Mouse (Mus musculus) bone marrow macrophage, adult 2 months (primary cell): ENCODE measurements around the gene Pip4p1. TPM values are rescaled to one million over a fixed set of nuclear protein-coding genes. Genes with fewer than 3 reads are reported as not detected.
"Not testable (repeated sequence)": the region's sequence is repeated elsewhere in the genome, so short reads cannot be mapped to it uniquely, and the experiment has no call there.

Source experiments
- H3K27ac ChIP-seq: 2 replicates; pipeline ENCODE4 v1.5.1; 2012; ENCODE audit warnings: low read depth, low read length; ENCODE audit not compliant: insufficient read depth
- H3K4me1 ChIP-seq: 2 replicates; pipeline ENCODE4 v1.6.1; 2012; ENCODE audit warnings: low read length; ENCODE audit not compliant: control insufficient read depth, insufficient read depth
- H3K4me3 ChIP-seq: 2 replicates; pipeline ENCODE4 v1.5.1; 2012; ENCODE audit warnings: mild to moderate bottlenecking, low read length, moderate library complexity; ENCODE audit not compliant: insufficient read depth
- CTCF ChIP-seq: IDR thresholded peaks from 2 replicates; pipeline ENCODE4 v1.5.1; 2012; ENCODE audit warnings: low read depth, mild to moderate bottlenecking, low read length, moderate library complexity
- POLR2A ChIP-seq: IDR thresholded peaks from 2 replicates; pipeline ENCODE4 v1.6.1; 2012; ENCODE audit warnings: mild to moderate bottlenecking, low read depth, low read length, borderline replicate concordance
- polyA plus RNA-seq: library from polyadenylated mRNA; stranded (reverse); fragments of >200 nt; gene quantifications from 2 replicates; pipeline ENCODE4 v1.2.4, GENCODE M21; 2012; ENCODE audit not compliant: missing spikeins, insufficient read depth, insufficient read length

Pip4p1 gene
- polyA plus RNA-seq, 1 experiment: 131 TPM

GRCm38 (mm10) chr14:50968216-50968980 is 37.7 kb upstream of the Pip4p1 start:
- Histone ChIP-seq H3K4me1 (peaks cover 26% of the 10 kb centered on the region), H3K4me3 (no peak overlapping the region), H3K27ac (no peak overlapping the region)
- TF ChIP-seq POLR2A (no peak), CTCF (no peak)

GRCm38 (mm10) chr14:50958289-50958995 is 27.8 kb upstream of the Pip4p1 start:
- not testable (repeated sequence) for H3K27ac ChIP-seq, H3K4me3 ChIP-seq, H3K4me1 ChIP-seq

GRCm38 (mm10) chr14:50957146-50957545 is 26.5 kb upstream of the Pip4p1 start:
- not testable (repeated sequence) for H3K4me3 ChIP-seq, H3K27ac ChIP-seq, H3K4me1 ChIP-seq

- H3K27ac ChIP-seq, H3K4me1 ChIP-seq, H3K4me3 ChIP-seq: not testable (repeated sequence)
Observed at GRCm38 (mm10) chr14:50956724-50957123, 26.1 kb upstream of the Pip4p1 start.

- not testable (repeated sequence) for H3K27ac ChIP-seq, H3K4me3 ChIP-seq
Observed at GRCm38 (mm10) chr14:50955942-50956508, 25.4 kb upstream of the Pip4p1 start, which contains the start of gene Pnp2. TSS of gene Pnp2 (plus strand) at chr14:50955992.

GRCm38 (mm10) chr14:50955487-50955886 is 24.8 kb upstream of the Pip4p1 start:
- TF ChIP-seq CTCF (no peak), POLR2A (no peak)
- Histone ChIP-seq H3K27ac (no peak overlapping the region; the same call in 1 of the 2 replicates), H3K4me3 (no peak overlapping the region), H3K4me1 (peaks cover 5% of the 10 kb centered on the region)

More at GRCm38 (mm10) chr14:50955942-50956508, 25.4 kb upstream of the Pip4p1 start, which contains the start of gene Pnp2:
- H3K4me1 ChIP-seq: not testable (repeated sequence)

GRCm38 (mm10) chr14:50945526-50945925 is 14.9 kb upstream of the Pip4p1 start:
- Histone ChIP-seq H3K27ac (0 out of 2 replicates have a peak overlapping the region, but pooled peaks have one; percentile 6), H3K4me3 (peak overlapping the region; percentile 88)

GRCm38 (mm10) chr14:50945081-50945480 is 14.4 kb upstream of the Pip4p1 start:
- H3K27ac ChIP-seq: peak overlapping the region; percentile 97

More at GRCm38 (mm10) chr14:50945526-50945925, 14.9 kb upstream of the Pip4p1 start:
- H3K4me1 ChIP-seq: not testable (repeated sequence)

GRCm38 (mm10) chr14:50944668-50945033 is 14.0 kb upstream of the Pip4p1 start:
- peak overlapping the region; percentile 97 for H3K27ac ChIP-seq
- not testable (repeated sequence) for H3K4me1 ChIP-seq
- H3K4me3 ChIP-seq: peak overlapping the region; percentile 88

More at GRCm38 (mm10) chr14:50945081-50945480, 14.4 kb upstream of the Pip4p1 start:
- H3K4me3 ChIP-seq: peak overlapping the region; percentile 88
- not testable (repeated sequence) for H3K4me1 ChIP-seq

- H3K4me1 ChIP-seq: peaks cover 10% of the 10 kb centered on the region
- peak; percentile 76; the same call in 1 of the 2 replicates for TF ChIP-seq POLR2A
- no peak for TF ChIP-seq CTCF
- peak within 1 kb of the TSS; percentile 88 for H3K4me3 ChIP-seq
- peak within 1 kb of the TSS; percentile 97 for H3K27ac ChIP-seq
Observed at GRCm38 (mm10) chr14:50943932-50944667, 13.4 kb upstream of the Pip4p1 start, which contains the start of gene Gm49342. TSS of gene Gm49342 (plus strand) at chr14:50944517.
